12 mouse cellular contexts compared by ENCODE assay signal in genomic region chr11:108881662-108882061, GRCm38 (mm10).
"Had no signal": no experiment of that assay in that cellular context is flagged by ENCODE, and none has a peak within 500 bp of the region (broad histone marks: within the 10 kb centered on the region; RNA-seq: fewer than 3 reads in every experiment).

No protein-coding gene starts in this region.

- H3K36me3 ChIP-seq: kidney, embryonic 15.5 days; liver, embryonic 13.5 days; midbrain, embryonic 13.5 days had no signal

- H3K27me3 ChIP-seq: kidney, embryonic 15.5 days; liver, embryonic 13.5 days; midbrain, embryonic 13.5 days had no signal

- H3K4me2 ChIP-seq: kidney, embryonic 15.5 days; liver, embryonic 13.5 days; midbrain, embryonic 13.5 days had no signal

- H3K9me3 ChIP-seq: kidney, embryonic 15.5 days; liver, embryonic 13.5 days; midbrain, embryonic 13.5 days had no signal

- H3K27ac ChIP-seq: kidney, embryonic 15.5 days; liver, embryonic 13.5 days; midbrain, embryonic 13.5 days; stomach, postnatal 0 days had no signal

- ATAC-seq: midbrain, embryonic 13.5 days had no signal

- H3K4me1 ChIP-seq: liver, embryonic 13.5 days had no signal

- H3K4me3 ChIP-seq: kidney, embryonic 15.5 days; liver, embryonic 13.5 days; midbrain, embryonic 13.5 days had no signal

- H3K9ac ChIP-seq: kidney, embryonic 15.5 days; liver, embryonic 13.5 days; midbrain, embryonic 13.5 days had no signal

- DNase-seq: kidney, adult 11 months; kidney, postnatal 25 days; layer of hippocampus, adult 9-11 months; layer of hippocampus, postnatal 36 days; liver; liver, embryonic 13.5 days; lung, adult 18-20 months; right cerebral cortex, postnatal 25 days; thymus, postnatal 4 days had no signal
